Mouse (Mus musculus): ENCODE results near the gene Carns1.

Carns1 gene

GRCm38 (mm10) chr19:4175368-4175947, at the start of gene Carns1:
Gene Carns1, minus strand, starts transcription at chr19:4175479.
- no peak for DNase-seq (ENCODE audit: low spot score)

DNA sequence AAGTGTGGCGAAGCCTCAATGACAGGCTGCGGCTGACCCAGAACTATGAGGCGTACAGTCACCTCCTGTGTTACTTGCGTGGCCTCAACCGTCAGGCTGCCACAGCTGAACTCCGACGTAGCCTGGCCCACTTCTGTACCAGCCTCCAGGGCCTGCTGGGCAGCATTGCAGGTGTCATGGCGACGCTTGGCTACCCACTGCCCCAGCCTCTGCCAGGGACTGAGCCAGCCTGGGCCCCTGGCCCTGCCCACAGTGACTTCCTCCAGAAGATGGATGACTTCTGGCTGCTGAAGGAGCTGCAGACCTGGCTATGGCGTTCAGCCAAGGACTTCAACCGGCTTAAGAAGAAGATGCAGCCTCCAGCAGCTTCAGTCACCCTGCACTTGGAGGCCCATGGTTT, 46.9 kb upstream of the Carns1 start:
- no peak for DNase-seq (ENCODE audit: low spot score)

- DNase-seq (ENCODE audit: low spot score): no peak
Measured at GRCm38 (mm10) chr19:4220957-4221743, 45.9 kb upstream of the Carns1 start.

GRCm38 (mm10) chr19:4220416-4220815, 45.1 kb upstream of the Carns1 start:
- no peak for DNase-seq (ENCODE audit: low spot score)

DNA sequence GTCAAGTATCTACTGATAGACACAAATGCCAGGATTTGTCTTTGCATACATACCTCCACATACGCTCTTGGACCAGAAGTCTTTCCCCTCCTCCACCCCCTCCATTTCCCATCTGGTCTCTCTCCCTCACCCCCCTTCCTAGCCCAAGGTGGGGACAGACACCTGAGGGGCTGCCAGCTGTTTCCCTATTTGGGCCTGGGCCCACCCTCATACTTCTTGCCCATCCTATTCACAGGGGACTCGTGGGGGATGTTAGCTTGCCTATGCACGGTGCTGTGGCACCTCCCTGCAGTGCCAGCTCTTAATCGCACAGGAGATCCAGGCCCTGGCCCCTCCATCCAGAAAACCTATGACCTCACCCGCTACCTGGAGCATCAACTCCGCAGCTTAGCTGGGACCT, 44.7 kb upstream of the Carns1 start:
- no peak for DNase-seq (ENCODE audit: low spot score)

DNA sequence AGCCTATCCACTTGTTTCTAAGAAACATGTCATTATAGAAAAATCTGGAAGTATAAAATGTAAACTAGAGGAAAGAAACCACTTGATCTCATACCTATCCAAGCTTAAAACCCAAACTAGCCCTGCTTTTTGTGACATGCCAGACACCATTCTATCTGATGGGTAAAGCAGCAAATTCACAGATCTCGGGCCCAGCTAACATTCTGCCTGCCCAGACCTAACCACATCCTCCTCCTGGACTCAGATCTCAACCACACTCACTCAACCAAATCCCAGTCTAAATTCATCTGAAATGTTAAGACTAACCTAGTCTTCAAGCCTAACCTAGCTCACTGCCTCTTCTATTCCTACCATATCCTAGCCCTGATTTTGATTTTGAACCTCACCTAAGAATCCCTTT, 43.5 kb upstream of the Carns1 start:
- no peak for DNase-seq (ENCODE audit: low spot score)

GRCm38 (mm10) chr19:4218293-4218692, 43.0 kb upstream of the Carns1 start:
- no peak for DNase-seq (ENCODE audit: low spot score)

DNA sequence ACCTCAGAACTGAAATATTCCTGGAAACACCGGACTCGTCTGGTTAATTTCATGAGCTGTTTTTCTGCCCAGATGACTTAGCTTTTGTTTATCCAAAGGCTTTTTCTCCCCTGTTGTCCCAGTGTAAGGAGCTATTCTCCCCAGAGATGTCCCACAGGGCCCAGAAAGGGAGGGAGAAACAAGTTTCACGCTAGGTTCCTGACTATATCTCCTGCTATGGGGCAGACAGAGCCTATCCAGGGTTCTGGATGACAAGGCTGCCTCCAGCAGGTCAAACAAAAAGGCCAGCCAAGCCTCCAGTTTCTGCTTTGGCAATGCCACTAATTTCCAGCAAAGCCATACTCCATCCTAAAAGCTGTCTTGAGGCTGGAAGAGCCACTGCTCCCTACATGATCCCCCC, 42.6 kb upstream of the Carns1 start:
- DNase-seq (ENCODE audit: low spot score): no peak

DNA sequence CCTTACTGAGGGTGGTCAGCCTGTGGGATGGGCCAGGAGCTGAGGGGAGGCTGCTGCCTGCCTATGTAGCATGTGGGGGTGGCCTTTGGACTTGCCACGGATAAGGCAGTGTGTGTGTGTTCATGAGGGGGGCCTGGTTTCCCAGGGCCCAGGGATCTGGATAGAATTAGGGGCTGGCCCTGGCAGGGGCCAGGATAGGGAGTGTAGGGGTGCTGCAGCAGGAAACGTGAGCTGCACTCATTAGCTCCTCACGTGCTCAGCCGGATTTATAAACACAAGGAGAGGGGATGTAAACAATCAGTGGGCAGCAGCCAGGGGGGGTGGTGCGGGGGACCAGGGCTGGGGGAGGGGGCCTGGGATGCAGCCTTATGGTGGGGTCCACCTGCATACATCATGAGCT, 41.9 kb upstream of the Carns1 start:
- no peak for DNase-seq (ENCODE audit: low spot score)

DNA sequence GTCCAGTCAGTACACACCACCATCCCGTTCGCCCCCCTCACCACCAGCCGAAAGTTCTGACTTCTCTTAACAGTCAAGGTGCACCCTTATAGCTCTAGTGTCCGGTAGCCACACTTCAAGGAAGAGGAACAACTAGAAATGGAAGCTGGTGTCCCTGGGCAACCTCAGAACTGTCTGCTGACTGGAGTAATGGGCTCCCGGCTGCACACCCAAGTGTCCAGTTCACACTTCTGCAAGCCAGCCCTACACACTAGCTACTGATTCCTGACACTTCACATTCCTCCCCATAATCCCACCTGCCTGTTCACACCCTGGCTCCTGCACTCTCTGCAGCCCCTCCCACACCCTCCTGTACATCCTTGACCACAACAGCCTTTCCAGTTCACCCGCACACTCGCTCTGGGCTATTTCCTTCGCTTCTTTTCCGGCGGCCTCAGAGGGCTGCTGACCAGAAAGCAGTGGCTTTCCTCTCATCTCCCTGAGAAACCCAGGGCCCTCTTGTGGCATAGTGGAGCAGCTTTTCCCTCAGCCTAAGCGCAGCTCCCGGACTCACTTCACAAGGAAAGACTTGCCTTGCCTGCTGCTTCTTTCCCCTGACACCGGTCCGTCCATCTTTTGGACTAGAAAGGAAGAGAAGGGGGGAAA, 40.9 kb upstream of the Carns1 start:
- DNase-seq (ENCODE audit: low spot score): no peak

DNA sequence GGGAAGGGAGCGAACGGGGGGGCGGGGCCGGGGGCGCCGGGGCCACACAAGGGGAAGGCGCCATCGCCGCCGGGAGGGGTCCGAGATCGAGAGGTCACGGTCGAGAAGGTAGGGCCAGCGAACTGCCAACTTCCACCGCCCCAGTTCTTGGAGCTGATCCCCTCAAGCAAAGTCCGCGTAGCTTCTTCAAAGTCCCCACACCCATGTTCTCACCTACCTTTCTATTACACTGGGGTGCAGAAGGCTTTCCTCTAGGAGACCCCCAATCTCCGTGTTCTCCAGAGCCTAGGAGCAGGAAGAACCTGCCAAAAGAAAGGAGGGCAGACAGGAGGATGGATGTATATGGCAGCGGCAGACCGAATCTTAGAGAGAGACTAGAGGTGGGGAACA, 40.2 kb upstream of the Carns1 start:
- DNase-seq (ENCODE audit: low spot score): no peak

DNA sequence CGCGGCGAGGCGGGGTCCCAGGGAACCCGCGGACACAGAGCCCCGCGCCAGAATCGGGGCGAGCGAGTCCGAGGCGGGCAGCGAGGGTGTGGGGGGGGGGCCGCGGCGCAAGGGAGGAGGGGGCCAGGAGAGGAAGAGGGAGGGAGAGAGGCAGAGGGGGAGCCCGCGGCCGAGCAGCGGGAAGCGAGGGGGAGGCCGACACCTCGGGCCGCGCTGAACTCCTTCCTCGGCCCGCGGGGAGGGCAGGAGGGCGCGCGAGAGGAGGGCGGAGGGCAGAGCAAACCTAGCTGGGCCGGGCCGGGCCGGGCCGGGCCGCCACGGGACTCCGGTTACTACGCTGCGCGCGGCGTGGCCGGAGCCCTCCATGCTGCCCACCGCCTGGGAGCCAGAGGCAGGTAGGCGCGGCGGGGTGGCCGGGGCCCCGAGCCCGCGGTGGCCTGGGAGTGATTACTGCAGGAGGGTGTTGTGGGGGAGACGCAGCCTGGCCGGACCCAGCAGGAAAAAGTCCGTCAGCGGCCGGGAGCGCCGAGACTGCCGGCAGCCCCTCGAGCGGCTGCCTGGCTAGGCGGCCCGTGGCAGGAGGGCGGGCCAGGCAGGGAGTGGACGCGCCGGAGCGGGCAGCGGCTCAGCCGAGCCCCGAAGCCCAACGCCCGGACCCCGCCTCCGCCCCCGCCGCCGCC, 39.6 kb upstream of the Carns1 start:
- no peak for DNase-seq (ENCODE audit: low spot score)

- no peak for DNase-seq (ENCODE audit: low spot score)
Measured at GRCm38 (mm10) chr19:4214071-4214770, 38.9 kb upstream of the Carns1 start, which contains the start of the genes Clcf1 and AC109138.7. Gene Clcf1, plus strand, starts transcription at chr19:4214238. Gene AC109138.7, plus strand, starts transcription at chr19:4214357.

GRCm38 (mm10) chr19:4213524-4213974, 38.3 kb upstream of the Carns1 start:
- no peak for DNase-seq (ENCODE audit: low spot score)

DNA sequence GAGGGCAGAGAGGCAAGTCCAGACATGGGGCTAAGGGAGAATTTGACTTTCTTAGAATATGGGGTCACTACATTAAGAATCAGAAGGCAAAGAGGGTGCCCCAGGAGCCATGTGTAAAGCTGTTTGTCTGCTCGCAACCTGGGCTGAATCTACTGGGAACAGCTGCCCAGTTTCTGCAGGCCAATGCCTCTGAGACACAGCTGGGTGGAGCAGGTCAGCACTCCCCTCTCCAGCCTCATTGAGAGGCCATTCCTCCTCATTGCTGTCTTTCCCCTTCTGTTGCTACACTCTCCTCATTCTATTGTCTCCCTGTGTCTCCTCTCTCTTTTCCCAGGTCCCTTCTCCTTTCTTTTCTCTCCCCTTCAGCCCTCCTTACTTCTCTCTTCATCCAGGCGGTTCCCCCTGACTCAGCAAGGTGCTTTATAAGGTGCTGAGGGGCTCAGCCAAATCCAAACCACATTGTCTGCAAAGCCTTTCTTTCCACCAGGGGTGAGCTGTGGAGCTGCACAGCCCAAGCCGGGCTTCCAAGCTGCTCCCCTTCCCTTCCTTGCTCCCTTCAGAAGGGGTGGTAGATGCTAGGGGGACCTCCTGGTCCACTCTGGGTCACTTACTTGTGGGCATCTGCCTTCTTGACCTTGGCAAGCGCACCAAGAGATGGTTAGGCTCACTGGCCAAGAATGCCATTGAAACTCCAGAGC, 36.8 kb upstream of the Carns1 start:
- DNase-seq (ENCODE audit: low spot score): no peak

GRCm38 (mm10) chr19:4208563-4208962, 33.3 kb upstream of the Carns1 start:
- DNase-seq (ENCODE audit: low spot score): no peak

DNA sequence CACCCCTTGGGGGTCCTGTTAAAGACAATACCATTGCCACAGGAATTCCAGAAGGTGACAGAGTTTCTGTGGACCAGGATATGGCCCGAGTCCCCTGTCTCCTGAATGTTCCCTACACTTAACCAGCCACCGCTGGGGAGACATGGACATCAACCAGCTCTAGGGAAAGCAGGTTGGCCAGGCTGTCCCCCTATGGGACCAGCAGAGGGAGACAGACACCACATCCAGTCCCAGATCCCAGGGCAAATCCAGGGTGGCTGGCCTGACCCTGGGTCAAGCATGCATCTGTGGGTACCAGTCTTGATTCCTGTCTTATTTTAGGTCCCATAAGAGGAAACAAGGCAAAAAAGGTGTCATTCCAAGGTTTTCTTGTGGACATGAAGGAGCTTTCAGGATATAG, 31.7 kb upstream of the Carns1 start:
- no peak for DNase-seq (ENCODE audit: low spot score)

GRCm38 (mm10) chr19:4204889-4205288, 29.6 kb upstream of the Carns1 start:
- DNase-seq (ENCODE audit: low spot score): no peak

- no peak for DNase-seq (ENCODE audit: low spot score)
Measured at GRCm38 (mm10) chr19:4203604-4204326, 28.5 kb upstream of the Carns1 start.

DNA sequence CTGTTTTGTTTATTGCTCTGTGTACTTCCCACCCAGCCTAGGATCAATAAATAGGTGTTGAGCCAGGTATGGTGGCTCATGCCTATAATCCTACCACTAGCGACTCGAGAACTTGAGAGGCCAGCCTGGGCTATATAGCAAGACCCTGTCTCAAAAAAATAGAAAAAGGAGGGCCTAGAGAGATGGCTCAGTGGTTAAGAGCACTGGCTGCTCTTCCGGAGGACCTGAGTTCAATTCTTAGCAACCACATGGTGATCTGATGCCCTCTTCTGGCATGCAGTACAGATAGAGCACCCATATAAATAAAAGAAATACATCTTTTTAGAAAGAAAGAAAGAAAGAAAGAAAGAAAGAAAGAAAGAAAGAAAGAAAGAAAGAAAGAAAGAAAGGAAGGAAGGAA, 27.9 kb upstream of the Carns1 start:
- no peak for DNase-seq (ENCODE audit: low spot score)

- no peak for DNase-seq (ENCODE audit: low spot score)
Measured at GRCm38 (mm10) chr19:4202149-4202548, 26.9 kb upstream of the Carns1 start.

All from urinary bladder, postnatal 10 days (tissue).